Mouse (Mus musculus) liver, embryonic 16.5 days (tissue): ENCODE data around the gene Morn4. TPM values are rescaled to one million over a fixed set of nuclear protein-coding genes. Genes with fewer than 3 reads are reported as not detected.

Experiments
- ATAC-seq: fragments of 200-750 bp; cut with Nextera tagmentation; 2 replicates; pipeline ENCODE4 v1.8.0; 2017; ENCODE audit warnings: low read depth, mild to moderate bottlenecking, moderate number of reproducible peaks, moderate library complexity
- H3K27ac ChIP-seq: fragments of 300-500 bp; sonication (generic); 2 replicates; pipeline ENCODE4 v1.5.1; 2014; ENCODE audit warnings: mild to moderate bottlenecking, low read length
- H3K27me3 ChIP-seq: fragments of 300-500 bp; sonication (generic); 2 replicates; pipeline ENCODE4 v1.6.1; 2014; ENCODE audit warnings: low read depth, low read length, mixed read lengths; ENCODE audit not compliant: control insufficient read depth, insufficient read depth
- H3K36me3 ChIP-seq: fragments of 300-500 bp; sonication (generic); 2 replicates; pipeline ENCODE4 v1.6.1; 2014; ENCODE audit warnings: mild to moderate bottlenecking; ENCODE audit not compliant: control insufficient read depth, insufficient read depth
- H3K4me1 ChIP-seq: fragments of 300-500 bp; sonication (generic); 2 replicates; pipeline ENCODE4 v1.6.1; 2014; ENCODE audit warnings: low read depth, low read length, mixed read lengths; ENCODE audit not compliant: control insufficient read depth
- H3K4me2 ChIP-seq: fragments of 300-500 bp; sonication (generic); 2 replicates; pipeline ENCODE4 v1.6.1; 2014; ENCODE audit warnings: low read depth, low read length, mixed read lengths
- H3K4me3 ChIP-seq: fragments of 300-500 bp; sonication (generic); 2 replicates; pipeline ENCODE4 v1.5.1; 2014; ENCODE audit warnings: low read depth, mild to moderate bottlenecking, low read length
- H3K9ac ChIP-seq: fragments of 300-500 bp; sonication (generic); 2 replicates; pipeline ENCODE4 v1.6.1; 2014; ENCODE audit warnings: low read depth, low read length
- H3K9me3 ChIP-seq: fragments of 300-500 bp; sonication (generic); replicated peaks from 2 replicates; pipeline ENCODE4 v1.6.1; 2016; ENCODE audit warnings: low read length; ENCODE audit not compliant: control insufficient read depth
- WGBS: fragments of 180-500 bp; shearing (Covaris S2); extraction: QIAGEN DNeasy Blood & Tissue Kit; methylation state at CpG from one replicate; pipeline ENCODE4 v1.1.7; 2014; ENCODE audit not compliant: insufficient replicate concordance; 5-methylcytosine and 5-hydroxymethylcytosine counted together
- polyA plus RNA-seq: library from polyadenylated mRNA; unstranded; fragments of >200 nt; fragmentation: Nextera tagmentation; extraction: Ambion mirVana; gene quantifications from 2 replicates; pipeline ENCODE4 v1.2.1, GENCODE M21; 2015

Morn4 gene
- polyA plus RNA-seq, 1 experiment from 2014 or later, result 1.1 TPM

GRCm38 (mm10) chr19:42037167-42037702, 48.9 kb downstream of the Morn4 start:
- ATAC-seq, result no peak
- Histone ChIP-seq H3K27me3 (no peaks in the 10 kb centered on the region; the same call in 1 of the 2 replicates), H3K4me2 (no peak overlapping the region), H3K4me1 (no peaks in the 10 kb centered on the region; the same call in 1 of the 2 replicates), H3K9me3 (no peaks in the 10 kb centered on the region), H3K27ac (no peak overlapping the region), H3K36me3 (no peaks in the 10 kb centered on the region), H3K4me3 (no peak overlapping the region), H3K9ac (no peak overlapping the region)
- WGBS, result 65% methylated on average over 11 of the region's 11 CpGs

DNA sequence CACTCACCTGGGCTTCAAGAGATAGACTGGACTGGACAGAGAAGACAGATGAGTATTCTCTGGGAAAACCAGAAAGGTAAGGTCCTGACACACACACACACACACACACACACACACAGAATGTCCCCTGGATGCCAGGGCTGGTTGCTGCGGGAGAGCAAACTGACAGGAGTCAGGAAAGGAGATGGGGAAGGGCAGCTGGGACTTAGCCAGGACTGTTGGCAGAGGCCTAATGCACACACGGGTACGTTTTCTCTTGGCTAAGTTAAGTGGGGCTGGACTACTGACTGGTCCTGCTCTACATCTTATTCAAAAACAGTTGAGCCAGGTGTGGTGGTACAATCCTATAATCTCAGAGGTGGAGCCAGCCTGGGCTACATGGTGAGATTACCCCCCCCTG, 49.8 kb downstream of the Morn4 start:
- WGBS, result 68% methylated on average over 3 of the region's 3 CpGs
- Histone ChIP-seq H3K4me2 (no peak overlapping the region), H3K27ac (no peak overlapping the region), H3K4me1 (no peaks in the 10 kb centered on the region; the same call in 1 of the 2 replicates), H3K36me3 (no peaks in the 10 kb centered on the region), H3K9ac (no peak overlapping the region), H3K4me3 (no peak overlapping the region), H3K9me3 (no peaks in the 10 kb centered on the region), H3K27me3 (no peaks in the 10 kb centered on the region; the same call in 1 of the 2 replicates)
- ATAC-seq, result no peak

GRCm38 (mm10) chr19:42035456-42036248, 50.5 kb downstream of the Morn4 start, which contains the start of gene Ankrd2:
Gene Ankrd2, plus strand, starts transcription at chr19:42036000.
- Histone ChIP-seq H3K4me3 (no peak within 1 kb of the TSS), H3K9ac (no peak within 1 kb of the TSS), H3K9me3 (no peaks in the 10 kb centered on the region), H3K27ac (no peak within 1 kb of the TSS), H3K4me2 (no peak within 1 kb of the TSS), H3K4me1 (no peaks in the 10 kb centered on the region; the same call in 1 of the 2 replicates), H3K27me3 (no peaks in the 10 kb centered on the region; the same call in 1 of the 2 replicates), H3K36me3 (no peaks in the 10 kb centered on the region)
- peak; percentile 50; the same call in 1 of the 2 replicates for ATAC-seq
- 57% methylated on average over 19 of the region's 19 CpGs for WGBS

- Histone ChIP-seq H3K36me3 (no peaks in the 10 kb centered on the region), H3K9me3 (no peaks in the 10 kb centered on the region), H3K4me3 (no peak overlapping the region), H3K27me3 (no peaks in the 10 kb centered on the region), H3K4me2 (no peak overlapping the region), H3K4me1 (no peaks in the 10 kb centered on the region; the same call in 1 of the 2 replicates), H3K9ac (no peak overlapping the region), H3K27ac (no peak overlapping the region)
- ATAC-seq, result no peak
- WGBS, result 59% methylated on average over 11 of the region's 11 CpGs
These were observed 51.2 kb downstream of the Morn4 start for GRCm38 (mm10) chr19:42034881-42035455.

GRCm38 (mm10) chr19:42034146-42034775, 51.9 kb downstream of the Morn4 start:
- Histone ChIP-seq H3K9me3 (no peaks in the 10 kb centered on the region), H3K4me1 (no peaks in the 10 kb centered on the region; the same call in 1 of the 2 replicates), H3K36me3 (no peaks in the 10 kb centered on the region), H3K27ac (no peak overlapping the region), H3K27me3 (no peaks in the 10 kb centered on the region), H3K9ac (no peak overlapping the region), H3K4me3 (no peak overlapping the region), H3K4me2 (no peak overlapping the region)
- WGBS, result 49% methylated on average over 9 of the region's 9 CpGs
- ATAC-seq, result peak; percentile 25; the same call in 1 of the 2 replicates

- no peak overlapping the region for H3K4me2 ChIP-seq
- no peak overlapping the region for H3K27ac ChIP-seq
- H3K9ac ChIP-seq, result no peak overlapping the region
- no peaks in the 10 kb centered on the region for H3K9me3 ChIP-seq
- H3K4me3 ChIP-seq, result no peak overlapping the region
- H3K27me3 ChIP-seq, result no peaks in the 10 kb centered on the region
- ATAC-seq, result no peak
- H3K4me1 ChIP-seq, result no peaks in the 10 kb centered on the region; the same call in 1 of the 2 replicates
- WGBS, result 70% methylated on average over 14 of the region's 14 CpGs
- no peaks in the 10 kb centered on the region for H3K36me3 ChIP-seq
These were observed 52.5 kb downstream of the Morn4 start for GRCm38 (mm10) chr19:42033611-42034010.

- Histone ChIP-seq H3K4me1 (no peaks in the 10 kb centered on the region; the same call in 1 of the 2 replicates), H3K9ac (no peak overlapping the region), H3K9me3 (no peaks in the 10 kb centered on the region), H3K4me3 (no peak overlapping the region), H3K27me3 (no peaks in the 10 kb centered on the region), H3K4me2 (no peak overlapping the region), H3K27ac (no peak overlapping the region), H3K36me3 (no peaks in the 10 kb centered on the region)
- ATAC-seq, result no peak
- WGBS, result 72% methylated on average over 5 of the region's 5 CpGs
These were observed 55.0 kb downstream of the Morn4 start for GRCm38 (mm10) chr19:42031112-42031511.

- H3K36me3 ChIP-seq, result no peaks in the 10 kb centered on the region
- no peaks in the 10 kb centered on the region for H3K9me3 ChIP-seq
- no peak overlapping the region for H3K4me2 ChIP-seq
- no peak overlapping the region for H3K27ac ChIP-seq
- no peak overlapping the region for H3K9ac ChIP-seq
- 5% methylated on average over 5 of the region's 5 CpGs for WGBS
- H3K4me3 ChIP-seq, result no peak overlapping the region
- H3K27me3 ChIP-seq, result no peaks in the 10 kb centered on the region
- H3K4me1 ChIP-seq, result no peaks in the 10 kb centered on the region
- ATAC-seq, result no peak
These were observed 60.0 kb downstream of the Morn4 start for GRCm38 (mm10) chr19:42026158-42026557.
